Mouse (Mus musculus): ENCODE results near the gene Slc38a4.

Gene Slc38a4

DNA sequence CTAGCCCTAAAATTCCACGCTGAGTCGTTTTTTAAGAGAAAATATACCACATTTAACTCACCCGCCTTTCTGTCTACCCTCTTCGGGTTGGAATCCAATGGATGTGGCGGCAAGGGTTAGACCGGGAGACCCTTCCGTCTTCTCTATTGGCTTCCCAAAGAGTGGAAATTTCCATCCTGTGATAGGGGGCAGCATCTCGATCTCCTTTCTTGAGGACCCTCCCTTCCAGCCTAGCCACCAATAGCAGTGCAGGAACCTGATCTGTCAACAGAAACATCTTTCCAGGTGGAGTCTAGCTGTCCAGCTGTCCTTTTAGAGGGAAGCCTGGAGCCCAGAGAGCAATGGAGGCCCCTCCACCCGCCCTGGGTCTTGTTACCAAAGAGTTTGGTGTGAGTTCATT, at the start of gene Slc38a4:
Slc38a4 (minus strand) TSS at position 163 of the 400 bp plus-strand sequence.
- DNase-seq (ENCODE audit: low spot score in 2 of 2): no peak

- DNase-seq (ENCODE audit: low spot score in 2 of 2): no peak
These were observed 49.2 kb upstream of the Slc38a4 start for GRCm38 (mm10) chr15:97104889-97105391.

DNA sequence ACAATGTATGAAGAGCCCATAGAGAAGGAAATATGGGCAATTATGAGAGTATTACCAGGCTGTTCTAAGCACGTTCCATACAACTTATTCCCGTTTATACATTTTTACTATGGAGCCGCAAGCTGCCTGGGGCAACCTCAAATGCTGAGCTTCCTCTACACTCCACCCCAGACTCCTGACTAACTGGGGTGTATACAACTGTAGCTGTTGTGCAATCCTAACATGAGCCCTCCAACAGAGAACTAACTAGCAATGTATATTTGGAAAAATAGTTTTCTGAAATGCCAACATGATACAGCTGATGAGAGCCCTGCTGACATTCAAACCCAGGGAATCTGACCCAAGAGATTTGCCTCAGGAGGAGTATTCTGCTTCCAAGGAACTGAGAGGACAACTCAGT, 48.3 kb upstream of the Slc38a4 start:
- no peak for DNase-seq (ENCODE audit: low spot score in 2 of 2)

- no peak for DNase-seq (ENCODE audit: low spot score in 2 of 2)
These were observed 47.1 kb upstream of the Slc38a4 start for GRCm38 (mm10) chr15:97102811-97103210.

DNA sequence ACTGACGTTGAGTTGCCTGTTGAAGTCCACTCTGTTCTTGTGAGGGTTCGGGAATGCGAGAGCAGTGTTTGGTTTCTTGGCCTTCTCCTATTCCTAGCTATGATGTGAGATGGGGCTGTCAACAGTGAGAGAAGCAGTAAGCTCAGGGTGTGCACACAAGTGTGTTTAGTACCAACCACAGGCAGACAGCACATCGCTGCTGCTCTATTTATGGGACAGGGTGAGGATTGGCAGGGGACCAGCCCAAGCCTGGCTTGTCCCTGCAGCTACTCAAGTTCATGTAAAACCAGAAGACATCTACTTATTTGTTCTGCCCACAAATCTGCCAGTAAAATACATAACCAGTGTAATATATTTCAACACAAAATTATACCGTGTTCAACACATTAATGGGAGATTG, 46.4 kb upstream of the Slc38a4 start:
- no peak for DNase-seq (ENCODE audit: low spot score in 2 of 2)

GRCm38 (mm10) chr15:97099101-97099500, 43.3 kb upstream of the Slc38a4 start:
- DNase-seq (ENCODE audit: low spot score in 2 of 2): no peak

GRCm38 (mm10) chr15:97097548-97097947, 41.8 kb upstream of the Slc38a4 start:
- DNase-seq (ENCODE audit: low spot score in 2 of 2): no peak

GRCm38 (mm10) chr15:97089526-97089925, 33.8 kb upstream of the Slc38a4 start:
- DNase-seq (ENCODE audit: low spot score in 2 of 2): no peak

GRCm38 (mm10) chr15:97085833-97086232, 30.1 kb upstream of the Slc38a4 start:
- no peak for DNase-seq (ENCODE audit: low spot score in 2 of 2)

DNA sequence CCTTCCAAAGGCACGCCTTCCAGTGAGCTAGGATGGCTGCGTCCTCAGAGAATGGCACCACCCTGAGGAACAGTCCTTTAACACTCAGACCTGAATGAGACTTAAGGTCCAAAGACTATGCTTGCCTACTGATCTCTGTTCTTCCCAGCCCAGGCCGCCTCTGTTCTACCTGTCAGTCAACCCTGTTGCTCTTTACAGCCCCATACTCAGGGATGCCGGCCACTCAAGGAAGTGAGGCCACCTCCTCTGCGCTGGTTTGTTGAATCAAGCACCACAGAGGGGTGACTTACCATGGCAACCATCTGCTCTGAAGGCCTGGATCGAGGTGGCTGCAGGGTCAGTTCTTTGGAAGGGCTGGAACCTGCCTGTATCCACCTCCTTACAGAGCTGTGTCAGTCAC, 21.9 kb upstream of the Slc38a4 start:
- no peak for DNase-seq (ENCODE audit: low spot score in 2 of 2)

GRCm38 (mm10) chr15:97076092-97076491, 20.3 kb upstream of the Slc38a4 start:
- DNase-seq (ENCODE audit: low spot score in 2 of 2): no peak

DNA sequence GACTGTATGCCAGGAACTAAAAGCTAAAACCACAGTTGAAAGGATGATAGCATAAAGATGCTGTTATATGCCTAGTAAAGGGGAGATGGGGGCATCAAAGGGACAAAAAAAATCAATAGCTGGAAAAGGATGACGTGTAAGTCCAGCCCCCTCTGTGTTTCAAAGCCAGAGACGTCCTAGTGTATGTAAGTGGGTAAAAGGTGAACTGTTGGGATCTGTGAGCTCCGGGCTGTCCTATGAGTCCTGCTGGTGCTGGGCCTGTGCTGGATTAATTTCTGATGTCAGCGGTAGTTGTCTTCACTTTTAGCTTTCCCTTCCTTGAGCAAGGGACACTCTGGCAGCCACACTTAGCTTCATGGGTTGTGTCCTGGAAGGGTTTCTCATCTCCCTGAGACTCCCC, 19.5 kb upstream of the Slc38a4 start:
- no peak for DNase-seq (ENCODE audit: low spot score in 2 of 2)

GRCm38 (mm10) chr15:97072859-97073826, 17.4 kb upstream of the Slc38a4 start:
- no peak for DNase-seq (ENCODE audit: low spot score in 2 of 2)

- no peak for DNase-seq (ENCODE audit: low spot score in 2 of 2)
These were observed 11.8 kb upstream of the Slc38a4 start for GRCm38 (mm10) chr15:97067340-97068136.

- no peak for DNase-seq (ENCODE audit: low spot score in 2 of 2)
These were observed 11.2 kb upstream of the Slc38a4 start for GRCm38 (mm10) chr15:97066937-97067336.

GRCm38 (mm10) chr15:97063211-97063610, 7.5 kb upstream of the Slc38a4 start:
- DNase-seq (ENCODE audit: low spot score in 2 of 2): no peak

DNA sequence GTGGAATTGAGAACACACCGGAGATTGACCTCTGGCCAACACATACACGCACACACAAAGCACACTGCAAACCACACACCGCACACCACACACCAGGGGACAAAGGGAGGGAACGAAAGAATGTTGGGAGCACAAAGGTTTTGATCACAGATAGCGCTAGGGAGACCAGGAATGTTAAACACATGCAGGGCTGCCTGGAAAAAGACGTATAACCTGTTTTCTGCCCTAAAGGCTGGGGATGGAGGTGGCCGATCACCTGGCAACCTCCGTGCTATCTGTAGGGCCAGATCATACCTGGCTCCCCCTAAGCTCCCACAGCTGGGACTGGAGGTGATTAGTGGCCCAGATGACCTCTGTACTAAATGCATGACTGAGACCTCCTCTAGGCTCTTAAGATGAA, 5.2 kb upstream of the Slc38a4 start:
- no peak for DNase-seq (ENCODE audit: low spot score in 2 of 2)

- DNase-seq (ENCODE audit: low spot score in 2 of 2): no peak
These were observed 4.8 kb upstream of the Slc38a4 start for GRCm38 (mm10) chr15:97060571-97060970.

- DNase-seq (ENCODE audit: low spot score in 2 of 2): no peak
These were observed 4.3 kb upstream of the Slc38a4 start for GRCm38 (mm10) chr15:97060102-97060501.

DNA sequence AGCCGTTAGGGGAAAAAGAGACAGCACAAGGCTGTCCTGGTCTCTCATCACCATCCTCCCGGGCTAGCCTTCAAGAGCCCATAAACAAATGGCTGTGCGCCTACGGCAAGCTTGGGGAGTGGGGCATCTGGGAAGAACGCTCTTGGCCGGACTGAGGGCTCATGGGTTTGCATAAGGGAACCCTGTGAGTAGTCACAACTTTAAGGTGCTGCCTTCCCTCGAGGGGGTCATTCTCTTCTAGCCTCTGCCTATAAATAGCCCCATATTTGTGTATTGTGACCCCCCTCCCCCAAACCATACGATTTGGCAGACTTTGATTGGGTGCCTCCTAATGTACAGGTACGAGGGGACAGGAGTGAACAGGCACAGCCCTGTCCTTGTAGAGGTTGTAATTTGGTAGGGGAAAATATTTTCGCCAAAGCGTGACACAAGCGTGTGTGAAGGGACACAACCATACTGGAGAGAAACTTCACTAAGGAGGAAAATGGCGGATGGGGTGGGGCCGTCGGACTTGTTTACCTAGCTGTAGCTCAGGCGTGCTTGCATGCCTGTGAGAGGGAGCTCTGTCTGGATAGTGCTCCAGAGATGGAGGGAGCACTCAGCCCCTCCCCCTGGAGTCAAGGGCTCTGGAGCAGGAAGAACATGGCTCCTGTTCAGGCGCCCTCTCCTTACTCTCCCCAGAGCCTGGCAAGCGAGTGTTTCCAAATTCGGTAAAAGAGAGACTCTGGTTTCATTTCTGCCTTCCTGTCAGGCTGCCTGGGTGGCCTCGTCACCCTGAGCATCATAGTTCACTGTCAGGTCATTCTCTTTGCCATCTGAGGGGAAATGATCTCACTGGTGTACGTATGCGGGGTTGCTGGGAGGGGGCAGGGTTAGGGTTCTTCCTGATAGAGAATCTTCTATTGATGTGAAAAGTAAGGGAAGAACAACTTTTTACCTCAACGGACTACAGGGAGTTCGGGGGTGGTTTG, 3.6 kb upstream of the Slc38a4 start:
- no peak for DNase-seq (ENCODE audit: low spot score in 2 of 2)

DNA sequence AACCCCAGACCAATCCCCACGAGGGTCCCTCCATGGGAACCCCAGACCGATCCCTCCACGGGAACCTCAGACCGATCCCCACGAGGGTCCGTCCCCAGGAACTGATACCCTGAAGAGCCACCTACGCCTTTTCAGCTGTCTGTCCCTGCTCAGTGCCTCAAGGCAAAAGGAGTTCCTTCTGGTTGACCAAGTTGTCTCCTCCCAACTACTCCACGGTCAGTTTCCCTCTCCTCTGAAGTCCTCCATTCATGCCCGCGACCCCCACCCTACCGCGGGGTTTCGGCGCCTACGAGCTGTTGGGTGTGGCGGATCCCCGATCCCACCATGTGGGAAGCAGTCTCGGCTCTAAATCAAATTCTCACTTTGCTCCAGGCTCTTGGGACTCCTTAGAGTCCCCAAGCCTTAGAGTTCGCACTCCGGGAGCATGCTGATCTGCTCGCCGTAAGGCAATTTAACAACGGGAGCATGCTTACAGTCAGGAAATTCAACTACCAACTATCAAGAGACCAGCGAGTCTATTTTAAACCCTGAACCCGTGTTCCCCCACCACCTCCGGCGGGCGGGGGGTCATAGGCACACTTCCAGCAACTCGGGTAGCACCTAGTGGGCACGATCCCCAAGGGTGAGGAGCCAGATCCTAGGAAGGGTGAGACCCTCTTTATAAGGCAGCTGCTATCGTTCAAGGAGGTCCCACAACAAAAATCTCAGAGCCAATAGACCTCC, 828 bp downstream of the Slc38a4 start:
- DNase-seq (ENCODE audit: low spot score in 2 of 2): no peak
